In genomic region chr1:153532234-153532841, GRCm38 (mm10) we compare ENCODE assay signal across 8 mouse cellular contexts. TPM values are rescaled to one million over a fixed set of nuclear protein-coding genes. Genes with fewer than 3 reads are reported as not detected.
DNase-seq lines count a peak whose midpoint lies in the region; ATAC-seq and TF ChIP-seq lines count a peak whose summit lies in the region.

No protein-coding gene starts in this region.

- intact Hi-C loops in heart, postnatal 25 days (cut with DNase I), result no loop called here

- peaks cover 6 to 23% of the 10 kb centered on the region in 2 experiments; a peak in 3 of 4 replicates for H3K4me1 ChIP-seq in ES-E14 (ENCODE audit: control insufficient read depth in 2 of 2, insufficient read depth in 2 of 2, low read length in 2 of 2, poor library complexity in 1 of 2)
- H3K4me1 ChIP-seq in forebrain, postnatal 0 days (ENCODE audit: insufficient read depth), result peaks cover 4% of the 10 kb centered on the region; the same call in 1 of the 2 replicates
- 0 out of 2 replicates have a peak, but pooled peaks cover 10% of the 10 kb centered on the region for H3K4me1 ChIP-seq in intestine, embryonic 15.5 days (replicated peaks)
- H3K4me1 ChIP-seq in megakaryocyte, embryonic 14.5 days, result peaks cover 20% of the 10 kb centered on the region

- peak overlapping the region; percentile 93 for H3K27ac ChIP-seq in ES-E14 (ENCODE audit: insufficient read depth, low read depth, low read length, poor library complexity, severe bottlenecking)
- peak overlapping the region; percentile 66 for H3K27ac ChIP-seq in forebrain, postnatal 0 days (ENCODE audit: low read depth, low read length)
- H3K27ac ChIP-seq in intestine, embryonic 15.5 days, result peak overlapping the region; percentile 61

- H3K9ac ChIP-seq in ES-E14 (ENCODE audit: insufficient read depth, low read depth, low read length, poor library complexity, severe bottlenecking), result peak overlapping the region; percentile 52; the same call in 1 of the 2 replicates
- 0 out of 2 replicates have a peak overlapping the region, but pooled peaks have one; percentile 14 for H3K9ac ChIP-seq in forebrain, postnatal 0 days
- peak overlapping the region; percentile 39 for H3K9ac ChIP-seq in intestine, embryonic 15.5 days

- ATAC-seq in forebrain, postnatal 0 days, result peak; percentile 86
- ATAC-seq in intestine, embryonic 15.5 days, result peak; percentile 79

- in situ Hi-C loops in ES-E14 (cut with MboI; ENCODE audit: low sequenced_read_pairs in 2 of 2, unreplicated experiment in 2 of 2), result no loop called here

- 10% methylated on average over 12 of the region's 12 CpGs for WGBS in forebrain, postnatal 0 days
- 18% methylated on average over 12 of the region's 12 CpGs for WGBS in intestine, embryonic 15.5 days

- no peak for TF ChIP-seq CTCF in forebrain, postnatal 0 days (IDR thresholded peaks at IDR 0.05; ENCODE audit: low read depth)

- H3K27me3 ChIP-seq in forebrain, postnatal 0 days (ENCODE audit: insufficient read depth, low read length), result no peaks in the 10 kb centered on the region
- H3K27me3 ChIP-seq in intestine, embryonic 15.5 days (replicated peaks), result no peaks in the 10 kb centered on the region
- no peaks in the 10 kb centered on the region for H3K27me3 ChIP-seq in megakaryocyte, embryonic 14.5 days (replicated peaks)

- H3K4me2 ChIP-seq in forebrain, postnatal 0 days (ENCODE audit: low read depth), result peak overlapping the region; percentile 27
- H3K4me2 ChIP-seq in intestine, embryonic 15.5 days (replicated peaks), result peak overlapping the region; percentile 59

- DNase-seq in heart, adult 11 months, result peak; percentile 95
- no peak for DNase-seq in heart, postnatal 25 days (ENCODE audit: low spot score)
- peak; percentile 24 for DNase-seq in ES-E14 (ENCODE audit: low read depth, low spot score)
- peak; percentile 50 for DNase-seq in forebrain, postnatal 0 days
- peak; percentile 58 to 69 for DNase-seq in thymus, adult 18-20 months
- DNase-seq in cerebellum, adult 9-11 months, result no peak

- H3K4me3 ChIP-seq in ES-E14 (ENCODE audit: insufficient read depth in 1 of 2, low read depth in 1 of 2, low read length in 2 of 2, poor library complexity in 1 of 2, severe bottlenecking in 1 of 2), result peak overlapping the region; percentile 8 to 27; a peak in 2 of 4 replicates
- H3K4me3 ChIP-seq in forebrain, postnatal 0 days (ENCODE audit: low read depth, low read length), result no peak overlapping the region
- H3K4me3 ChIP-seq in intestine, embryonic 15.5 days (replicated peaks), result no peak overlapping the region; the same call in 1 of the 2 replicates
- peak overlapping the region; percentile 86 for H3K4me3 ChIP-seq in megakaryocyte, embryonic 14.5 days (replicated peaks)

- no peaks in the 10 kb centered on the region for H3K36me3 ChIP-seq in ES-E14 (ENCODE audit: control insufficient read depth, insufficient read depth, low read length, poor library complexity, severe bottlenecking)
- no peaks in the 10 kb centered on the region for H3K36me3 ChIP-seq in forebrain, postnatal 0 days (ENCODE audit: insufficient read depth)
- no peaks in the 10 kb centered on the region for H3K36me3 ChIP-seq in intestine, embryonic 15.5 days
- H3K36me3 ChIP-seq in megakaryocyte, embryonic 14.5 days (replicated peaks; ENCODE audit: low read length), result peaks cover 5% of the 10 kb centered on the region

- H3K9me3 ChIP-seq in ES-E14 (ENCODE audit: control insufficient read depth, insufficient read depth, low read depth, low read length), result no peaks in the 10 kb centered on the region
- H3K9me3 ChIP-seq in forebrain, postnatal 0 days (ENCODE audit: low read length), result no peaks in the 10 kb centered on the region
- H3K9me3 ChIP-seq in intestine, embryonic 15.5 days, result no peaks in the 10 kb centered on the region
- H3K9me3 ChIP-seq in megakaryocyte, embryonic 14.5 days, result no peaks in the 10 kb centered on the region

TF ChIP-seq in ES-E14, 5 proteins besides CTCF, POLR2A, EP300 and RAD21:
- TF ChIP-seq ZNF384 (IDR thresholded peaks at IDR 0.05; ENCODE audit: low read depth, low read length) (no peak), MAFK (IDR thresholded peaks at IDR 0.05; ENCODE audit: insufficient read depth, low read depth, low read length) (peak; percentile 88)
TF ChIP-seq in ES-E14: peak in this region for 1.

RNA-seq across cellular contexts. Expression of gene Npl, which starts 17.5 kb away (rescaled TPM):
- total RNA-seq in heart, postnatal 25 days (2021), result 1 to 10 TPM; 1.1 to 1.3 TPM
- 7.1 and 15.6 TPM in 2 replicates for total RNA-seq in ES-E14 (2012; rRNA removed)
- 9.5 TPM in 2 replicates for total RNA-seq in forebrain, postnatal 0 days (2014; rRNA removed)
- polyA plus RNA-seq in forebrain, postnatal 0 days (2015; fragmentation: Nextera tagmentation; extraction: Ambion mirVana), result 9.3 and 10.2 TPM in 2 replicates
- 78.8 and 84.8 TPM in 2 replicates for polyA plus RNA-seq in intestine, embryonic 15.5 days (2015; fragmentation: Nextera tagmentation; extraction: Ambion mirVana)
- 1.6 TPM in 2 replicates for polyA plus RNA-seq in megakaryocyte, embryonic 14.5 days (2012; ENCODE audit: insufficient read depth, low replicate concordance)

RNA-seq across cellular contexts. Expression of gene Dhx9, which starts 44.9 kb away (rescaled TPM):
- total RNA-seq in heart, postnatal 25 days (2021), result 10 to 100 TPM; 47.0 to 53.6 TPM
- total RNA-seq in ES-E14 (2012; rRNA removed), result 142 and 160 TPM in 2 replicates
- 95.4 and 109 TPM in 2 replicates for total RNA-seq in forebrain, postnatal 0 days (2014; rRNA removed)
- polyA plus RNA-seq in forebrain, postnatal 0 days (2015; fragmentation: Nextera tagmentation; extraction: Ambion mirVana), result 25.0 and 32.0 TPM in 2 replicates
- polyA plus RNA-seq in intestine, embryonic 15.5 days (2015; fragmentation: Nextera tagmentation; extraction: Ambion mirVana), result 26.6 and 30.6 TPM in 2 replicates
- polyA plus RNA-seq in megakaryocyte, embryonic 14.5 days (2012; ENCODE audit: insufficient read depth, low replicate concordance), result 0.60 and 13.1 TPM in 2 replicates

Comparison
In these comparisons a context has a peak if more than half of its experiments do, and no peak if none do; other contexts are left out.
1. DNase-seq: peak in heart, adult 11 months (single experiment), ES-E14 (single experiment), forebrain, postnatal 0 days (single experiment) and thymus, adult 18-20 months (2 of 2); none in heart, postnatal 25 days (single experiment) and cerebellum, adult 9-11 months (single experiment).
2. H3K4me3 ChIP-seq: peak in ES-E14 (2 of 2) and megakaryocyte, embryonic 14.5 days (single experiment); none in forebrain, postnatal 0 days (single experiment) and intestine, embryonic 15.5 days (single experiment).
3. Peak in every context shown above with its lines, with median percentiles within 50 percentile points of each other: H3K27ac ChIP-seq and H3K9ac ChIP-seq.